Mouse (Mus musculus): Measurements from ENCODE around the gene Tbc1d16. TPM values are rescaled to one million over a fixed set of nuclear protein-coding genes. Genes with fewer than 3 reads are reported as not detected.

Gene Tbc1d16
- polyA plus RNA-seq, 1 experiment, result 3.9 TPM

DNA sequence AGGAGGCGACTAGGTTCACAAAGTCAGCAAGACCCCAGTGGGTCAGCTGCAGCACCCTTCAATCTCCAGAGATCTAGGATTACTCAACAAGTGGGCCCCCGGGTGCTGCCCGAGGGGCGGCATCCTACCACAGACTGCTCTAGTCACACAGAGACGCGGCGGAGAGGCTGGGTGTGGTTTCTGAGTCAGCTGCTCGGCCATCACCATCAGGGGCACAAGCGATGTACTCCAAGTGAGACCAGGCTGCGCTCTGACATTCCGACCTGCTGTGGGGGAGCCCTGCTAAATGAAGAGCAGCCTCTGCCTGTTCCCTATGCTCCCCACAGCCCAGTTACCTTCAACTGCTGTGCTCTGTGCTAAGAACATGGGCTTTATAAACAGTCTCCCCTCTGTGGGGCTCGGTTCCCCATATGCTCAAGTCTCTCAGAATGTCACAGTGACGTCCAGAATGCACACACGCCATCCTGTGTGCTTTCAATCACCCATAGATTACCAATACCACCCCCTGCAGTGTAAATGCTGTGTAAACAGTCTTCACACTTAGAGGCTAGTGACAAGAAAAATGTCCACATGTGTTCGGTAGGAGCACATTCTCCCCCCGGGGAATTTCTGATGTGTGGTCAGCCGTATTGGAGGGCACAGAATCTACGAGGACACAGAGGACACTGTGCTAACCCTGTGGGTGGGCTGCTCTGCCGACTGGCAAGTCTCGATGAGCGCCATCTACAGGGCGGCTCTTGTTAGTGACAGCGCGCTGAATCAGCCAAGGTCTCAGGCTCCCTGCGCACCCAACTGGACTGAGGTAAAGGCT lies 41.1 kb downstream of the Tbc1d16 start:
- WGBS, result 38% methylated on average over 25 of the region's 25 CpGs
- Histone ChIP-seq H3K4me3 (ENCODE audit: extremely low read depth, insufficient read depth, insufficient read length) (no peak overlapping the region), H3K4me1 (ENCODE audit: control insufficient read depth, insufficient read depth, insufficient read length) (peaks cover 17% of the 10 kb centered on the region; the same call in 1 of the 2 replicates), H3K36me3 (ENCODE audit: control insufficient read depth, insufficient read depth, low read length) (no peaks in the 10 kb centered on the region), H3K27me3 (ENCODE audit: control insufficient read depth, insufficient read depth, low read length) (no peaks in the 10 kb centered on the region), H3K27ac (ENCODE audit: insufficient read depth, low read length) (no peak overlapping the region)
- DNase-seq (ENCODE audit: low read depth in 1 of 2, low spot score in 2 of 2), result peak; percentile 41 to 67
- TF ChIP-seq POLR2A (IDR thresholded peaks at IDR 0.05; ENCODE audit: low read depth, low read length), result no peak
- peak; percentile 84 for TF ChIP-seq CTCF (IDR thresholded peaks at IDR 0.05; ENCODE audit: extremely low read depth, insufficient read depth, insufficient read length, insufficient replicate concordance)

DNA sequence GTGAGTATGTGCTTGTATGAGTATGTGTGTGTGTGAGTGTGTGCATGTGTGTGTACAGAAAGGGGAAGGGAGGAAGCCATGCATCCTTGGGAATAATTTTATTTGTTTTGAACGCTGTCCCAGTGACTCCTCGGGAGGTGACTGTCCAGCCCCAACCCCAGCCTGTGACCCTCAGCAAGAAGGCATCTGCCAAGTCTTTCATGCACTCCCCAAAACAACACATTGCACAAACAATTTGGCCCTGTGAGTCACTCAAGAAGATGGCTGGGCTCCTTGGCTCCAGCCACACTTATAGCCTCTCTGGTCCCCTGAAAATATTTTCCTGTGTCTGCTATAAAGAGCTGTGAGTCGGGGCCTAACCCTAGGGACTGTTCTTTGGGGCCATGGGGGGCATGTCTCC lies 41.9 kb downstream of the Tbc1d16 start:
- H3K4me3 ChIP-seq (ENCODE audit: extremely low read depth, insufficient read depth, insufficient read length), result no peak overlapping the region
- H3K27me3 ChIP-seq (ENCODE audit: control insufficient read depth, insufficient read depth, low read length), result no peaks in the 10 kb centered on the region
- peaks cover 14% of the 10 kb centered on the region; the same call in 1 of the 2 replicates for H3K4me1 ChIP-seq (ENCODE audit: control insufficient read depth, insufficient read depth, insufficient read length)
- 80% methylated on average over 3 of the region's 3 CpGs for WGBS
- H3K27ac ChIP-seq (ENCODE audit: insufficient read depth, low read length), result no peak overlapping the region
- no peak for TF ChIP-seq POLR2A (IDR thresholded peaks at IDR 0.05; ENCODE audit: low read depth, low read length)
- TF ChIP-seq CTCF (IDR thresholded peaks at IDR 0.05; ENCODE audit: extremely low read depth, insufficient read depth, insufficient read length, insufficient replicate concordance), result no peak
- DNase-seq (ENCODE audit: low read depth in 1 of 2, low spot score in 2 of 2), result no peak
- no peaks in the 10 kb centered on the region for H3K36me3 ChIP-seq (ENCODE audit: control insufficient read depth, insufficient read depth, low read length)

GRCm38 (mm10) chr11:119183684-119184310 lies 44.5 kb downstream of the Tbc1d16 start:
- H3K4me3 ChIP-seq (ENCODE audit: extremely low read depth, insufficient read depth, insufficient read length), result no peak overlapping the region
- WGBS, result 85% methylated on average over 15 of the region's 15 CpGs

GRCm38 (mm10) chr11:119181861-119182395 lies 46.4 kb downstream of the Tbc1d16 start:
- WGBS, result 92% methylated on average over 12 of the region's 12 CpGs

More at GRCm38 (mm10) chr11:119183684-119184310, 44.5 kb downstream of the Tbc1d16 start:
- TF ChIP-seq CTCF (IDR thresholded peaks at IDR 0.05; ENCODE audit: extremely low read depth, insufficient read depth, insufficient read length, insufficient replicate concordance) (no peak), POLR2A (IDR thresholded peaks at IDR 0.05; ENCODE audit: low read depth, low read length) (no peak)
- DNase-seq (ENCODE audit: low read depth in 1 of 2, low spot score in 2 of 2), result no peak
- no peaks in the 10 kb centered on the region for H3K36me3 ChIP-seq (ENCODE audit: control insufficient read depth, insufficient read depth, low read length)
- H3K27ac ChIP-seq (ENCODE audit: insufficient read depth, low read length), result no peak overlapping the region
- H3K27me3 ChIP-seq (ENCODE audit: control insufficient read depth, insufficient read depth, low read length), result no peaks in the 10 kb centered on the region
- H3K4me1 ChIP-seq (ENCODE audit: control insufficient read depth, insufficient read depth, insufficient read length), result peaks cover 7% of the 10 kb centered on the region; the same call in 1 of the 2 replicates

GRCm38 (mm10) chr11:119180824-119181582 lies 47.3 kb downstream of the Tbc1d16 start:
- Histone ChIP-seq H3K4me1 (ENCODE audit: control insufficient read depth, insufficient read depth, insufficient read length) (peaks cover 3% of the 10 kb centered on the region; the same call in 1 of the 2 replicates), H3K4me3 (ENCODE audit: extremely low read depth, insufficient read depth, insufficient read length) (no peak overlapping the region), H3K36me3 (ENCODE audit: control insufficient read depth, insufficient read depth, low read length) (no peaks in the 10 kb centered on the region), H3K27me3 (ENCODE audit: control insufficient read depth, insufficient read depth, low read length) (no peaks in the 10 kb centered on the region), H3K27ac (ENCODE audit: insufficient read depth, low read length) (no peak overlapping the region)
- DNase-seq (ENCODE audit: low read depth in 1 of 2, low spot score in 2 of 2), result no peak
- no peak for TF ChIP-seq POLR2A (IDR thresholded peaks at IDR 0.05; ENCODE audit: low read depth, low read length)
- no peak for TF ChIP-seq CTCF (IDR thresholded peaks at IDR 0.05; ENCODE audit: extremely low read depth, insufficient read depth, insufficient read length, insufficient replicate concordance)
- 61% methylated on average over 14 of the region's 14 CpGs for WGBS

More at GRCm38 (mm10) chr11:119181861-119182395, 46.4 kb downstream of the Tbc1d16 start:
- DNase-seq (ENCODE audit: low read depth in 1 of 2, low spot score in 2 of 2), result no peak
- H3K4me3 ChIP-seq (ENCODE audit: extremely low read depth, insufficient read depth, insufficient read length), result no peak overlapping the region
- H3K4me1 ChIP-seq (ENCODE audit: control insufficient read depth, insufficient read depth, insufficient read length), result peaks cover 3% of the 10 kb centered on the region; the same call in 1 of the 2 replicates
- no peak overlapping the region for H3K27ac ChIP-seq (ENCODE audit: insufficient read depth, low read length)
- H3K27me3 ChIP-seq (ENCODE audit: control insufficient read depth, insufficient read depth, low read length), result no peaks in the 10 kb centered on the region
- TF ChIP-seq POLR2A (IDR thresholded peaks at IDR 0.05; ENCODE audit: low read depth, low read length) (no peak), CTCF (IDR thresholded peaks at IDR 0.05; ENCODE audit: extremely low read depth, insufficient read depth, insufficient read length, insufficient replicate concordance) (no peak)
- no peaks in the 10 kb centered on the region for H3K36me3 ChIP-seq (ENCODE audit: control insufficient read depth, insufficient read depth, low read length)

DNA sequence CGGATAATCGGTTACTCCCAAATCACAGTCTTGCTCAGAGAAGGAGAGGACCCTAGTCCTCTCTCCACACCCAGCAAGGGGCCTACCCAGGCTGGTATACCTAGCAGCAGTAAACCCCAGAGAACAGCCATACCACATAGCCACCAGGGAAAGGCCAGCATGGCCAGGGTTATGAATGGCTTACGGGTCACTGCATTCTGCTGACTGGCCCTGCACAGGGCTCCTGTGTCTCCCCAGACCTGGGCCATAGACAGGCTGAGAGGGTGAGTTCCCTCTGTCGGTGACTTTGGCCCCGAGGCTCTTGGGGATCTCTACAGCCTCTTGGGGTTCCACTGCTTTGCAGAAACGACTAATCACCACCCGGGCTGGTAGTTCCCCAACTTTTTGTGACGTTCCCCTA lies 50.0 kb downstream of the Tbc1d16 start:
- Histone ChIP-seq H3K4me3 (ENCODE audit: extremely low read depth, insufficient read depth, insufficient read length) (no peak overlapping the region), H3K27ac (ENCODE audit: insufficient read depth, low read length) (no peak overlapping the region)

More for the DNA sequence above, 50.0 kb downstream of the Tbc1d16 start:
- Histone ChIP-seq H3K4me1 (ENCODE audit: control insufficient read depth, insufficient read depth, insufficient read length) (no peaks in the 10 kb centered on the region), H3K27me3 (ENCODE audit: control insufficient read depth, insufficient read depth, low read length) (no peaks in the 10 kb centered on the region), H3K36me3 (ENCODE audit: control insufficient read depth, insufficient read depth, low read length) (no peaks in the 10 kb centered on the region)
- TF ChIP-seq POLR2A (IDR thresholded peaks at IDR 0.05; ENCODE audit: low read depth, low read length) (no peak), CTCF (IDR thresholded peaks at IDR 0.05; ENCODE audit: extremely low read depth, insufficient read depth, insufficient read length, insufficient replicate concordance) (no peak)
- WGBS, result 87% methylated on average over 8 of the region's 8 CpGs
- DNase-seq (ENCODE audit: low read depth in 1 of 2, low spot score in 2 of 2), result no peak

All from spleen, adult 2 months (tissue).